Mouse (Mus musculus) embryonic facial prominence, embryonic 10.5 days (tissue): ENCODE results near the gene Hcrt. TPM values are rescaled to one million over a fixed set of nuclear protein-coding genes. Genes with fewer than 3 reads are reported as not detected.

Experiments used
- DNase-seq: peaks from one replicate; pipeline ENCODE4 v3.0.0-alpha.2; 2017; ENCODE audit warnings: low spot score
- H3K27ac ChIP-seq: fragments of 300-500 bp; sonication (generic); replicated peaks from 2 replicates; pipeline ENCODE4 v1.5.1; 2016; ENCODE audit warnings: mild to moderate bottlenecking
- H3K27me3 ChIP-seq: fragments of 300-500 bp; sonication (generic); replicated peaks from 2 replicates; pipeline ENCODE4 v1.6.1; 2016; ENCODE audit warnings: low read depth, mild to moderate bottlenecking; ENCODE audit not compliant: poor library complexity, severe bottlenecking
- H3K36me3 ChIP-seq: fragments of 300-500 bp; sonication (generic); replicated peaks from 2 replicates; pipeline ENCODE4 v1.6.1; 2016; ENCODE audit warnings: mild to moderate bottlenecking, moderate library complexity
- H3K4me1 ChIP-seq: fragments of 300-500 bp; sonication (generic); 2 replicates; pipeline ENCODE4 v1.6.1; 2016
- H3K4me3 ChIP-seq: fragments of 300-500 bp; sonication (generic); 2 replicates; pipeline ENCODE4 v1.5.1; 2016; ENCODE audit warnings: mild to moderate bottlenecking, moderate library complexity
- H3K9me3 ChIP-seq: fragments of 300-500 bp; sonication (generic); 2 replicates; pipeline ENCODE4 v1.6.1; 2016; ENCODE audit warnings: mild to moderate bottlenecking
- WGBS: fragments of 180-500 bp; shearing (Covaris S2); methylation state at CpG from one replicate; pipeline ENCODE4 v1.1.7; 2016; 5-methylcytosine and 5-hydroxymethylcytosine counted together
- polyA plus RNA-seq: library from polyadenylated mRNA; unstranded; fragments of >200 nt; fragmentation: Nextera tagmentation; extraction: Ambion mirVana; gene quantifications from 2 replicates; pipeline ENCODE4 v1.2.1, GENCODE M21; 2016

Gene Hcrt
- polyA plus RNA-seq, 1 experiment from 2014 or later, result not detected

- Histone ChIP-seq H3K4me3 (no peak overlapping the region), H3K4me1 (peaks cover 18% of the 10 kb centered on the region), H3K27me3 (no peaks in the 10 kb centered on the region), H3K27ac (no peak overlapping the region), H3K36me3 (peaks cover 37% of the 10 kb centered on the region), H3K9me3 (no peaks in the 10 kb centered on the region)
- WGBS, result 92% methylated on average over 3 of the region's 3 CpGs
- no peak for DNase-seq
Measured at GRCm38 (mm10) chr11:100727201-100727600, 35.5 kb downstream of the Hcrt start.

GRCm38 (mm10) chr11:100724919-100725512 lies 37.7 kb downstream of the Hcrt start:
- Histone ChIP-seq H3K9me3 (no peaks in the 10 kb centered on the region), H3K27ac (peak overlapping the region; percentile 1), H3K4me1 (peaks cover 32% of the 10 kb centered on the region), H3K27me3 (no peaks in the 10 kb centered on the region), H3K4me3 (peak overlapping the region; percentile 14; the same call in 1 of the 2 replicates), H3K36me3 (peaks cover 29% of the 10 kb centered on the region)
- 27% methylated on average over 5 of the region's 5 CpGs for WGBS
- peak; percentile 33 for DNase-seq

- DNase-seq, result no peak
- Histone ChIP-seq H3K36me3 (peaks cover 30% of the 10 kb centered on the region), H3K27ac (no peak overlapping the region), H3K4me3 (no peak overlapping the region), H3K9me3 (no peaks in the 10 kb centered on the region), H3K4me1 (peaks cover 32% of the 10 kb centered on the region), H3K27me3 (no peaks in the 10 kb centered on the region)
- 67% methylated on average over 2 of the region's 2 CpGs for WGBS
Measured at GRCm38 (mm10) chr11:100722493-100723028, 40.2 kb downstream of the Hcrt start.

- H3K27ac ChIP-seq, result no peak overlapping the region; the same call in 1 of the 2 replicates
- H3K9me3 ChIP-seq, result no peaks in the 10 kb centered on the region
- 76% methylated on average over 8 of the region's 8 CpGs for WGBS
Measured at GRCm38 (mm10) chr11:100721776-100722492, 40.8 kb downstream of the Hcrt start.

GRCm38 (mm10) chr11:100721254-100721653 lies 41.5 kb downstream of the Hcrt start:
- H3K4me3 ChIP-seq, result no peak overlapping the region
- H3K36me3 ChIP-seq, result peaks cover 38% of the 10 kb centered on the region
- no peaks in the 10 kb centered on the region for H3K27me3 ChIP-seq
- H3K9me3 ChIP-seq, result no peaks in the 10 kb centered on the region
- H3K4me1 ChIP-seq, result peaks cover 32% of the 10 kb centered on the region
- 70% methylated on average over 4 of the region's 4 CpGs for WGBS
- no peak for DNase-seq
- peak overlapping the region; percentile 7; the same call in 1 of the 2 replicates for H3K27ac ChIP-seq

More at GRCm38 (mm10) chr11:100721776-100722492, 40.8 kb downstream of the Hcrt start:
- no peak for DNase-seq
- H3K27me3 ChIP-seq, result no peaks in the 10 kb centered on the region
- H3K4me3 ChIP-seq, result no peak overlapping the region
- peaks cover 31% of the 10 kb centered on the region for H3K36me3 ChIP-seq
- H3K4me1 ChIP-seq, result peaks cover 32% of the 10 kb centered on the region

GRCm38 (mm10) chr11:100720345-100720744 lies 42.4 kb downstream of the Hcrt start:
- Histone ChIP-seq H3K4me1 (peaks cover 32% of the 10 kb centered on the region), H3K36me3 (peaks cover 47% of the 10 kb centered on the region), H3K27ac (no peak overlapping the region), H3K4me3 (no peak overlapping the region), H3K27me3 (no peaks in the 10 kb centered on the region), H3K9me3 (no peaks in the 10 kb centered on the region)
- 86% methylated on average over 5 of the region's 5 CpGs for WGBS
- DNase-seq, result no peak

GRCm38 (mm10) chr11:100719893-100720292 lies 42.8 kb downstream of the Hcrt start:
- no peaks in the 10 kb centered on the region for H3K27me3 ChIP-seq
- H3K36me3 ChIP-seq, result peaks cover 52% of the 10 kb centered on the region
- no peak for DNase-seq
- H3K27ac ChIP-seq, result no peak overlapping the region
- no peaks in the 10 kb centered on the region for H3K9me3 ChIP-seq
- WGBS, result 89% methylated on average over 11 of the region's 11 CpGs
- peaks cover 32% of the 10 kb centered on the region for H3K4me1 ChIP-seq
- H3K4me3 ChIP-seq, result no peak overlapping the region

GRCm38 (mm10) chr11:100719312-100719711 lies 43.4 kb downstream of the Hcrt start:
- Histone ChIP-seq H3K27me3 (no peaks in the 10 kb centered on the region), H3K36me3 (peaks cover 53% of the 10 kb centered on the region), H3K4me1 (peaks cover 32% of the 10 kb centered on the region), H3K4me3 (no peak overlapping the region), H3K9me3 (no peaks in the 10 kb centered on the region), H3K27ac (no peak overlapping the region)
- no peak for DNase-seq
- WGBS, result 90% methylated on average over 3 of the region's 3 CpGs

GRCm38 (mm10) chr11:100718866-100719265 lies 43.9 kb downstream of the Hcrt start:
- H3K27me3 ChIP-seq, result no peaks in the 10 kb centered on the region
- H3K9me3 ChIP-seq, result no peaks in the 10 kb centered on the region
- no peak overlapping the region for H3K4me3 ChIP-seq
- H3K36me3 ChIP-seq, result peaks cover 53% of the 10 kb centered on the region
- H3K27ac ChIP-seq, result no peak overlapping the region
- 85% methylated on average over 4 of the region's 4 CpGs for WGBS
- peaks cover 34% of the 10 kb centered on the region for H3K4me1 ChIP-seq
- DNase-seq, result no peak

GRCm38 (mm10) chr11:100718462-100718861 lies 44.3 kb downstream of the Hcrt start:
- peaks cover 53% of the 10 kb centered on the region for H3K36me3 ChIP-seq
- no peak overlapping the region for H3K27ac ChIP-seq
- WGBS, result 91% methylated on average over 7 of the region's 7 CpGs
- no peaks in the 10 kb centered on the region for H3K27me3 ChIP-seq
- H3K9me3 ChIP-seq, result no peaks in the 10 kb centered on the region
- H3K4me3 ChIP-seq, result no peak overlapping the region
- DNase-seq, result no peak
- peaks cover 38% of the 10 kb centered on the region for H3K4me1 ChIP-seq

- DNase-seq, result no peak
- Histone ChIP-seq H3K4me3 (no peak overlapping the region), H3K9me3 (no peaks in the 10 kb centered on the region), H3K4me1 (peaks cover 43% of the 10 kb centered on the region), H3K27me3 (no peaks in the 10 kb centered on the region), H3K36me3 (peaks cover 53% of the 10 kb centered on the region), H3K27ac (no peak overlapping the region)
- 90% methylated on average over 3 of the region's 3 CpGs for WGBS
Measured at GRCm38 (mm10) chr11:100716649-100717048, 46.1 kb downstream of the Hcrt start.

GRCm38 (mm10) chr11:100714948-100715347 lies 47.8 kb downstream of the Hcrt start:
- WGBS, result 88% methylated on average over 6 of the region's 6 CpGs
- Histone ChIP-seq H3K9me3 (no peaks in the 10 kb centered on the region), H3K36me3 (peaks cover 61% of the 10 kb centered on the region), H3K27ac (no peak overlapping the region), H3K27me3 (no peaks in the 10 kb centered on the region), H3K4me3 (no peak overlapping the region), H3K4me1 (peaks cover 48% of the 10 kb centered on the region)
- DNase-seq, result no peak

- peaks cover 61% of the 10 kb centered on the region for H3K36me3 ChIP-seq
- H3K9me3 ChIP-seq, result no peaks in the 10 kb centered on the region
- peak overlapping the region; percentile 99 for H3K27ac ChIP-seq
- DNase-seq, result peak; percentile 75
- 51% methylated on average over 6 of the region's 6 CpGs for WGBS
- peaks cover 48% of the 10 kb centered on the region for H3K4me1 ChIP-seq
- no peaks in the 10 kb centered on the region for H3K27me3 ChIP-seq
- H3K4me3 ChIP-seq, result peak overlapping the region; percentile 97
Measured at GRCm38 (mm10) chr11:100714534-100714915, 48.2 kb downstream of the Hcrt start.
